ENCODE assay signal across 9 mouse cellular contexts in the genomic region with DNA sequence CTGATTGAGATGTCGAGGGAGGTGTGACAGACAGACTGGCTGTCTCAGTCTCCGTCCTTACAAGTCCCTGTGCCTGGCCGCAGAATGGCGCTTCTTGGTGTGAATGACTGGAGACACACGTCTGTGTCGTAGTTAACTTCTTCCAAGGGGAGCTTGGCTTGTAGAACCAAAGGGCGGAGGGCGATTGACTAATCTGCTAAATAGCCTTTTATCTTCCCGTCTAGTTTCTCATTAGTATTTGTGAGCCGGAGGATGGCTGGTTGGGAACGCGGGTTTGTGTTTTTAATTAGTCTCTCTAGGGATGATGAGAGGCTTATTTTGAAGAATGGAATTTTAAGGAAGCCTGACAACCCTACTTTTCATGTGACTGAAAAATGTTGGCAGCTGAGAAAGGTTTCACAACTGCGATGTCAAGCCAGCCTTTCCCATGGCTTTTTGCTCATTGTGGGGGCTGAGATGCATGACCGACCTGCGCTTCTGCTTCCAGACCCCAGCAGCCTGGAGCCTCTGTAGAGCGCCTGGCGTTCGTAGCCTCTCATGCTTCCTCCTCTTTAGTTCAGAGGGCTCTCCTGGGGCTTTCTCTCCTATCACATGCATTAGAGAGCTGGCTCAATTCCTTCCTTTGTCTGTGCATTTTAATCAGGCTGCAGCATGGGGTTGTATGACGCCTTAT.
A peak's percentile ranks its signal among the peaks of the same experiment; 100 is the strongest.
DNase-seq lines count a peak whose midpoint lies in the region; ATAC-seq lines count a peak whose summit lies in the region.
"Had no signal": no experiment of that assay in that cellular context is flagged by ENCODE, and none has a peak within 500 bp of the region (broad histone marks: within the 10 kb centered on the region; RNA-seq: fewer than 3 reads in every experiment).

No protein-coding gene starts in this region.

- intact Hi-C loops in heart, postnatal 10 days (cut with DNase I), result no loop called here
- intact Hi-C loops in left cerebral cortex, postnatal 36 days (cut with DNase I), result no loop called here

- DNase-seq in cerebellum, postnatal 10 days, result peak; percentile 56 to 58
- DNase-seq in cerebellum, adult 18-20 months, result no peak
- DNase-seq in heart, postnatal 10 days, result peak; percentile 40
- no peak for DNase-seq in left cerebral cortex, postnatal 36 days (ENCODE audit: low spot score in 2 of 2)
- DNase-seq in kidney, adult 11 months, result no peak
- DNase-seq in urinary bladder, postnatal 14 days (ENCODE audit: low spot score), result no peak

- H3K27ac ChIP-seq in embryonic facial prominence, embryonic 15.5 days (replicated peaks), result no peak overlapping the region
- peak overlapping the region; percentile 79 for H3K27ac ChIP-seq in midbrain, embryonic 12.5 days (replicated peaks)
- H3K27ac ChIP-seq: liver, embryonic 15.5 days had no signal

- H3K9me3 ChIP-seq in embryonic facial prominence, embryonic 15.5 days (replicated peaks), result no peaks in the 10 kb centered on the region
- no peaks in the 10 kb centered on the region for H3K9me3 ChIP-seq in midbrain, embryonic 12.5 days
- H3K9me3 ChIP-seq: liver, embryonic 15.5 days had no signal

- peak; percentile 78 for ATAC-seq in embryonic facial prominence, embryonic 15.5 days (ENCODE audit: insufficient number of reproducible peaks, low FRiP score, low TSS enrichment, low read depth)
- ATAC-seq in midbrain, embryonic 12.5 days (ENCODE audit: low FRiP score, low read depth), result peak; percentile 94

- no peak overlapping the region for H3K9ac ChIP-seq in embryonic facial prominence, embryonic 15.5 days
- H3K9ac ChIP-seq in midbrain, embryonic 12.5 days (replicated peaks), result no peak overlapping the region
- H3K9ac ChIP-seq: liver, embryonic 15.5 days had no signal

- peak overlapping the region; percentile 27 for H3K4me2 ChIP-seq in embryonic facial prominence, embryonic 15.5 days (replicated peaks)
- peak overlapping the region; percentile 39 for H3K4me2 ChIP-seq in midbrain, embryonic 12.5 days (replicated peaks)
- H3K4me2 ChIP-seq: liver, embryonic 15.5 days had no signal

- H3K4me1 ChIP-seq in embryonic facial prominence, embryonic 15.5 days, result peaks cover 28% of the 10 kb centered on the region
- H3K4me1 ChIP-seq in midbrain, embryonic 12.5 days, result peaks cover 26% of the 10 kb centered on the region
- H3K4me1 ChIP-seq: liver, embryonic 15.5 days had no signal

- 18% methylated on average over 19 of the region's 19 CpGs for WGBS in embryonic facial prominence, embryonic 15.5 days
- 5% methylated on average over 19 of the region's 19 CpGs for WGBS in midbrain, embryonic 12.5 days

- H3K27me3 ChIP-seq in embryonic facial prominence, embryonic 15.5 days, result no peaks in the 10 kb centered on the region
- no peaks in the 10 kb centered on the region for H3K27me3 ChIP-seq in midbrain, embryonic 12.5 days
- H3K27me3 ChIP-seq: liver, embryonic 15.5 days had no signal

- no peaks in the 10 kb centered on the region for H3K36me3 ChIP-seq in embryonic facial prominence, embryonic 15.5 days
- no peaks in the 10 kb centered on the region for H3K36me3 ChIP-seq in midbrain, embryonic 12.5 days
- H3K36me3 ChIP-seq: liver, embryonic 15.5 days had no signal

- H3K4me3 ChIP-seq in embryonic facial prominence, embryonic 15.5 days (replicated peaks), result no peak overlapping the region
- H3K4me3 ChIP-seq in midbrain, embryonic 12.5 days, result no peak overlapping the region
- H3K4me3 ChIP-seq: liver, embryonic 15.5 days had no signal

Comparison
In these comparisons a context has a peak if more than half of its experiments do, and no peak if none do; other contexts are left out.
1. DNase-seq: peak in cerebellum, postnatal 10 days (2 of 2) and heart, postnatal 10 days (2 of 2); none in cerebellum, adult 18-20 months (0 of 2), left cerebral cortex, postnatal 36 days (0 of 2), kidney, adult 11 months (single experiment) and urinary bladder, postnatal 14 days (single experiment).